Mouse (Mus musculus) CH12.LX (cell line): Measurements from ENCODE around the gene Slc22a2. TPM values are rescaled to one million over a fixed set of nuclear protein-coding genes. Genes with fewer than 3 reads are reported as not detected.

ENCODE experiments used
- DNase-seq: peaks from one replicate; pipeline ENCODE4 v3.0.0-alpha.2; 2013; ENCODE audit errors: extremely low read depth
- H3K27ac ChIP-seq: 2 replicates; pipeline ENCODE4 v1.5.1; 2012; ENCODE audit warnings: low read depth, mild to moderate bottlenecking, control low read depth, moderate library complexity; ENCODE audit not compliant: insufficient read depth
- H3K27me3 ChIP-seq: replicated peaks from 2 replicates; pipeline ENCODE3; 2012; ENCODE audit warnings: inconsistent platforms
- H3K36me3 ChIP-seq, 2 experiments: replicated peaks in 1 of 2; 2 replicates each; pipeline versions ENCODE3 to v1.6.1; 2012; ENCODE audit warnings: inconsistent platforms in 1 of 2, low read length in 1 of 2, mild to moderate bottlenecking in 1 of 2, mixed read lengths in 1 of 2, moderate library complexity in 1 of 2; ENCODE audit not compliant: control insufficient read depth in 1 of 2, insufficient read depth in 1 of 2
- H3K4me1 ChIP-seq, 2 experiments: 2 replicates each; pipeline ENCODE4 v1.6.1; 2012; ENCODE audit warnings: inconsistent platforms in 1 of 2, moderate library complexity in 1 of 2; ENCODE audit not compliant: insufficient read depth in 2 of 2, control insufficient read depth in 1 of 2
- H3K4me2 ChIP-seq: 2 replicates; pipeline ENCODE4 v1.6.1; 2012; ENCODE audit warnings: low read depth, mild to moderate bottlenecking, control low read depth; ENCODE audit not compliant: poor library complexity, insufficient read depth, severe bottlenecking
- H3K4me3 ChIP-seq, 3 experiments: fragments of 150-350 bp in 1 of 3; sonication (generic) in 1 of 3; replicated peaks in 1 of 3; 2 replicates each; pipeline versions ENCODE3 to v1.5.1; 2011 to 2012; ENCODE audit warnings: low read depth in 2 of 3, low read length in 2 of 3, mild to moderate bottlenecking in 2 of 3, moderate library complexity in 2 of 3, control low read depth in 1 of 3, improper control_type of control experiment in 1 of 3, inconsistent platforms in 1 of 3, mixed read lengths in 1 of 3; ENCODE audit not compliant: poor library complexity in 1 of 3
- H3K79me2 ChIP-seq: replicated peaks from 2 replicates; pipeline ENCODE4 v1.6.1; 2012; ENCODE audit warnings: mild to moderate bottlenecking, moderate library complexity; ENCODE audit not compliant: control insufficient read depth, poor library complexity, insufficient read depth, severe bottlenecking; ENCODE audit errors: extremely low read depth
- H3K9ac ChIP-seq: 2 replicates; pipeline ENCODE4 v1.6.1; 2012; ENCODE audit warnings: low read depth, mild to moderate bottlenecking, control low read depth, moderate library complexity; ENCODE audit not compliant: insufficient read depth
- H3K9me3 ChIP-seq: replicated peaks from 2 replicates; pipeline ENCODE3; 2012; ENCODE audit warnings: low read length, inconsistent platforms, mixed read lengths
- E2F4 ChIP-seq: IDR thresholded peaks from 2 replicates; pipeline ENCODE4 v1.6.1; 2011; ENCODE audit warnings: low read depth, low read length, improper control_type of control experiment; ENCODE audit not compliant: insufficient replicate concordance
- ELF1 ChIP-seq: IDR thresholded peaks from 2 replicates; pipeline ENCODE4 v1.6.1; 2014; ENCODE audit warnings: low read depth, mild to moderate bottlenecking, inconsistent platforms, low read length, improper control_type of control experiment
- GABPA ChIP-seq: IDR thresholded peaks from 2 replicates; pipeline ENCODE4 v1.6.1; 2012; ENCODE audit warnings: low read depth, low read length, improper control_type of control experiment, inconsistent platforms; ENCODE audit not compliant: insufficient replicate concordance
- IRF4 ChIP-seq: IDR thresholded peaks from 2 replicates; pipeline ENCODE4 v1.6.1; 2014; ENCODE audit warnings: low read depth, mild to moderate bottlenecking, inconsistent platforms, low read length, improper control_type of control experiment
- JUND ChIP-seq: conservative IDR thresholded peaks from 2 replicates; pipeline ENCODE4 v1.6.1; 2011; ENCODE audit warnings: low read depth, low read length, improper control_type of control experiment
- MAFK ChIP-seq: IDR thresholded peaks from 2 replicates; pipeline ENCODE4 v1.6.1; 2011; ENCODE audit warnings: low read length, improper control_type of control experiment; ENCODE audit not compliant: insufficient replicate concordance
- MAX ChIP-seq: IDR thresholded peaks from 2 replicates; pipeline ENCODE4 v1.6.1; 2011; ENCODE audit warnings: low read length, improper control_type of control experiment
- MEF2A ChIP-seq: IDR thresholded peaks from 2 replicates; pipeline ENCODE4 v1.6.1; 2014; ENCODE audit warnings: low read depth, mild to moderate bottlenecking, inconsistent platforms, low read length, improper control_type of control experiment, borderline replicate concordance
- MXI1 ChIP-seq: IDR thresholded peaks from 2 replicates; pipeline ENCODE4 v1.6.1; 2011; ENCODE audit warnings: mild to moderate bottlenecking, low read depth, low read length, improper control_type of control experiment
- PAX5 ChIP-seq: IDR thresholded peaks from 2 replicates; pipeline ENCODE4 v1.6.1; 2012; ENCODE audit warnings: low read length, inconsistent platforms, mixed read lengths
- RCOR1 ChIP-seq: conservative IDR thresholded peaks from 2 replicates; pipeline ENCODE4 v1.6.1; 2012; ENCODE audit warnings: low read depth, mild to moderate bottlenecking, inconsistent platforms, low read length, improper control_type of control experiment
- USF1 ChIP-seq: IDR thresholded peaks from 2 replicates; pipeline ENCODE4 v1.6.1; 2014; ENCODE audit warnings: low read depth, mild to moderate bottlenecking, inconsistent platforms, low read length, improper control_type of control experiment
- USF2 ChIP-seq: conservative IDR thresholded peaks from 2 replicates; pipeline ENCODE4 v1.6.1; 2011; ENCODE audit warnings: low read depth, low read length, improper control_type of control experiment
- ZKSCAN1 ChIP-seq: IDR thresholded peaks from 2 replicates; pipeline ENCODE4 v1.6.1; 2012; ENCODE audit warnings: low read depth, inconsistent platforms, low read length, improper control_type of control experiment, borderline replicate concordance
- dilution Hi-C: fragments of 300-500 bp; cut with MboI; formaldehyde crosslinking; loops from 2 replicates; pipeline ENCODE4 v1.14.3; 2020; ENCODE audit warnings: low sequenced_read_pairs; ENCODE audit not compliant: extremely low pct_unique_long_range_greater_than_20kb, extremely low pct_ligation_motif_present
- in situ Hi-C: fragments of 300-500 bp; cut with MboI; formaldehyde crosslinking; loops from 3 replicates; pipeline ENCODE4 v1.14.3; 2019; ENCODE audit warnings: low sequenced_read_pairs, low pct_ligation_motif_present, low pct_unique_long_range_greater_than_20kb, mixed read lengths
- polyA plus RNA-seq: library from polyadenylated mRNA; unstranded; fragments of >175 nt; gene quantifications from 2 replicates; pipeline ENCODE4 v1.2.1, GENCODE M21; 2012; ENCODE audit warnings: low read depth; ENCODE audit not compliant: insufficient read length
- total RNA-seq, 2 experiments: library from RNA; depleted of rRNA; stranded (reverse); fragments of 300-350 nt in 1 of 2; fragments of >200 nt in 1 of 2; gene quantifications; 2 replicates each; pipeline ENCODE4 v1.2.3; 2012 to 2014

Gene Slc22a2
- total and polyA plus RNA-seq, 3 experiments, result not detected

DNA sequence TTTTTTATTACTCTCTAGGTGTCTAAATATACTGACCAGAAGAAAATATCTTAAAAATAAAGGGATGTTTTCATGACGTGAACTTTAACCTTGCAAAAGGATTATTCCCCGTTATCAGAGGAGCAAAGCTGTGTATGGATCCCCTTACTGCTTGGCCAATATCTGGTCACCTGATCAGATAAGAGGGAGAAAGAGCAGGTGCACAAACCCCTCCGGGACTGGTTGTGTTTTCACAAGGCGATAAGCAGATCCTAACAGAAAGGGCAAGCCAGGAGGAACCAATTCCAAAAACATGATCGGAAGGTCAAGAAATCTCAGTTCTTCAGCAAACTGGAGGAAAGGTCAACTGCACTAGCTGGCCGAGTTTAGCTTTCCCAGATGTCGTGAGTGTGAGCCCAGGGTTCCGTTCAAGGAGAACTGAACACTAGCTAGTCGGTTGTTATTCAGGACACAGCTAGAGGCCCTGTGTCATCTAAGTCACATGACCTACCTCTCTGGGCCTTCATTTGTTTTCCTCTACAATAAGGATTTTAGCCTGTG, 11.9 kb upstream of the Slc22a2 start:
- H3K36me3 ChIP-seq, result no peaks in the 10 kb centered on the region
- no peak overlapping the region for H3K27ac ChIP-seq
- H3K9me3 ChIP-seq, result no peaks in the 10 kb centered on the region
- no peaks in the 10 kb centered on the region for H3K79me2 ChIP-seq
- no peak for DNase-seq
- H3K9ac ChIP-seq, result no peak overlapping the region
- TF ChIP-seq MAFK (no peak), E2F4 (no peak), PAX5 (no peak)
- H3K4me3 ChIP-seq, result no peak overlapping the region
- in situ Hi-C loops, result loop anchor here (25.0 kb wide), 1 partner anchor 90 kb away; no protein-coding TSS in a partner anchor
- no peak overlapping the region for H3K4me2 ChIP-seq
- dilution Hi-C loops, result no loop called here
- H3K27me3 ChIP-seq, result peaks cover 15% of the 10 kb centered on the region
- H3K4me1 ChIP-seq, result 0 out of 4 replicates have a peak, but pooled peaks cover 0 to 5% of the 10 kb centered on the region in 2 experiments

DNA sequence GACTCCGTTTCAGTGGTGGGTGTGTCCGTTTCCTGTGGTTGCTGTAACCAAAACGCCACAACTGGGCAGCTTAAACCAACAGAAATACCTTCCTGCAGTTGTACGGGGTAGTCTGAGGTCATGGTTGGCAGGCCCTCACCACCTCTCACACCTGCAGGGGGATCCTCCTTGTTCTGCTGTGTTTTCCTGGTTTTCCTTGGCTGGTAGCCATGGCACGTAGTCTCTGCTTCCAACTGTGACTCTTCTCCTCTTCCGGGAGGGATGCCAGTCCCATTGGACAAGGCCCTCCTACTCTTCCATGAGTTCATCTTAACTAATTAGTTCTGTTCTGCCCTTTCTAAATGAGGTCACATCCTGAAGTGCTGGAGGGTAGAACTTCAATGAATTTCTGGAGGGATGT, 8.5 kb upstream of the Slc22a2 start:
- Histone ChIP-seq H3K4me1 (0 out of 4 replicates have a peak, but pooled peaks cover 0 to 5% of the 10 kb centered on the region in 2 experiments), H3K4me3 (no peak overlapping the region), H3K9me3 (no peaks in the 10 kb centered on the region), H3K9ac (no peak overlapping the region), H3K4me2 (no peak overlapping the region)
- DNase-seq, result no peak
- dilution Hi-C loops, result no loop called here
- no peak for TF ChIP-seq RCOR1
- TF ChIP-seq MEF2A, result no peak
- TF ChIP-seq, all 38 proteins: peak for 0
- H3K79me2 ChIP-seq, result no peaks in the 10 kb centered on the region
- H3K36me3 ChIP-seq, result no peaks in the 10 kb centered on the region
- H3K27ac ChIP-seq, result no peak overlapping the region
- in situ Hi-C loops, result no loop called here
- H3K27me3 ChIP-seq, result peaks cover 22% of the 10 kb centered on the region

GRCm38 (mm10) chr17:12577096-12577495, 6.8 kb upstream of the Slc22a2 start:
- DNase-seq, result no peak
- 0 out of 4 replicates have a peak, but pooled peaks cover 0 to 5% of the 10 kb centered on the region in 2 experiments for H3K4me1 ChIP-seq
- H3K9ac ChIP-seq, result no peak overlapping the region
- TF ChIP-seq MEF2A (no peak), USF2 (no peak), E2F4 (no peak), JUND (no peak), ZKSCAN1 (no peak), ELF1 (no peak), MXI1 (no peak), USF1 (no peak), MAX (no peak), IRF4 (no peak), GABPA (no peak)
- TF ChIP-seq, all 38 proteins: peak for 0
- Histone ChIP-seq H3K9me3 (no peaks in the 10 kb centered on the region), H3K27me3 (peaks cover 24% of the 10 kb centered on the region), H3K79me2 (no peaks in the 10 kb centered on the region), H3K4me3 (no peak overlapping the region), H3K36me3 (no peaks in the 10 kb centered on the region), H3K27ac (no peak overlapping the region), H3K4me2 (no peak overlapping the region)
- in situ Hi-C loops, result no loop called here
- dilution Hi-C loops, result no loop called here
